ENCODE assay signal across 9 mouse cellular contexts in genomic region chr15:7263822-7264221, GRCm38 (mm10).
DNase-seq lines count a peak whose midpoint lies in the region; ATAC-seq and TF ChIP-seq lines count a peak whose summit lies in the region.
"Had no signal": no experiment of that assay in that cellular context is flagged by ENCODE, and none has a peak within 500 bp of the region (broad histone marks: within the 10 kb centered on the region; RNA-seq: fewer than 3 reads in every experiment).

No protein-coding gene starts in this region.

- DNase-seq in A20 (ENCODE audit: low read depth, low spot score) = peak; percentile 63
- DNase-seq in adrenal gland, postnatal 14 days = peak; percentile 90
- peak; percentile 79 for DNase-seq in embryonic facial prominence, embryonic 10.5 days (ENCODE audit: low spot score)
- DNase-seq in limb, embryonic 14.5 days (ENCODE audit: low spot score) = peak; percentile 84

- no peak overlapping the region for H3K27ac ChIP-seq in embryonic facial prominence, embryonic 10.5 days (replicated peaks)
- H3K27ac ChIP-seq in kidney, embryonic 14.5 days (ENCODE audit: low read depth, low read length) = no peak overlapping the region
- H3K27ac ChIP-seq in limb, embryonic 14.5 days (replicated peaks; ENCODE audit: low read depth, low read length) = no peak overlapping the region
- H3K27ac ChIP-seq in neural tube, embryonic 13.5 days (replicated peaks) = no peak overlapping the region
- no peak overlapping the region for H3K27ac ChIP-seq in testis, adult 2 months (ENCODE audit: control insufficient read depth, insufficient read depth, low read depth, low read length)
- H3K27ac ChIP-seq: embryonic facial prominence, embryonic 15.5 days had no signal

- no peak overlapping the region for H3K4me2 ChIP-seq in kidney, embryonic 14.5 days (replicated peaks; ENCODE audit: low read depth, low read length)
- H3K4me2 ChIP-seq in limb, embryonic 14.5 days (replicated peaks; ENCODE audit: low read depth, low read length, severe bottlenecking) = no peak overlapping the region
- no peak overlapping the region for H3K4me2 ChIP-seq in neural tube, embryonic 13.5 days
- H3K4me2 ChIP-seq: embryonic facial prominence, embryonic 15.5 days had no signal

- H3K27me3 ChIP-seq in embryonic facial prominence, embryonic 10.5 days (replicated peaks; ENCODE audit: low read depth, poor library complexity, severe bottlenecking) = no peaks in the 10 kb centered on the region
- H3K27me3 ChIP-seq in kidney, embryonic 14.5 days (ENCODE audit: control insufficient read depth, insufficient read depth, low read length) = no peaks in the 10 kb centered on the region
- H3K27me3 ChIP-seq in limb, embryonic 14.5 days (ENCODE audit: control insufficient read depth, insufficient read depth, low read length) = no peaks in the 10 kb centered on the region
- no peaks in the 10 kb centered on the region for H3K27me3 ChIP-seq in neural tube, embryonic 13.5 days
- H3K27me3 ChIP-seq in testis, adult 2 months (ENCODE audit: control insufficient read depth, insufficient read depth, low read length) = no peaks in the 10 kb centered on the region
- H3K27me3 ChIP-seq: embryonic facial prominence, embryonic 15.5 days had no signal

- peak; percentile 96 for ATAC-seq in granulocyte monocyte progenitor cell, adult 5-6 weeks (replicated peaks; ENCODE audit: poor library complexity, severe bottlenecking)
- ATAC-seq in kidney, embryonic 14.5 days (ENCODE audit: low FRiP score, low TSS enrichment) = peak; percentile 60
- ATAC-seq in limb, embryonic 14.5 days (ENCODE audit: low FRiP score, low read depth) = peak; percentile 44; the same call in 1 of the 2 replicates
- peak; percentile 56; the same call in 1 of the 2 replicates for ATAC-seq in neural tube, embryonic 13.5 days (ENCODE audit: low read depth)

- peak; percentile 94; the same call in 1 of the 2 replicates for TF ChIP-seq CTCF in testis, adult 2 months (IDR thresholded peaks at IDR 0.05; ENCODE audit: control insufficient read depth, insufficient read depth, insufficient replicate concordance, low read depth, low read length)

- H3K36me3 ChIP-seq in embryonic facial prominence, embryonic 10.5 days (replicated peaks) = no peaks in the 10 kb centered on the region
- H3K36me3 ChIP-seq in kidney, embryonic 14.5 days (ENCODE audit: control insufficient read depth, insufficient read depth, low read length) = no peaks in the 10 kb centered on the region
- no peaks in the 10 kb centered on the region for H3K36me3 ChIP-seq in limb, embryonic 14.5 days (ENCODE audit: control insufficient read depth, insufficient read depth, low read length)
- no peaks in the 10 kb centered on the region for H3K36me3 ChIP-seq in neural tube, embryonic 13.5 days
- no peaks in the 10 kb centered on the region for H3K36me3 ChIP-seq in testis, adult 2 months (ENCODE audit: control insufficient read depth, insufficient read depth, low read length)
- H3K36me3 ChIP-seq: embryonic facial prominence, embryonic 15.5 days had no signal

- no peak overlapping the region for H3K4me3 ChIP-seq in embryonic facial prominence, embryonic 10.5 days
- H3K4me3 ChIP-seq in kidney, embryonic 14.5 days (ENCODE audit: low read length) = no peak overlapping the region
- no peak overlapping the region for H3K4me3 ChIP-seq in limb, embryonic 14.5 days (replicated peaks; ENCODE audit: low read length)
- H3K4me3 ChIP-seq in neural tube, embryonic 13.5 days = no peak overlapping the region
- H3K4me3 ChIP-seq in testis, adult 2 months (ENCODE audit: control insufficient read depth, low read depth, low read length) = no peak overlapping the region
- H3K4me3 ChIP-seq: embryonic facial prominence, embryonic 15.5 days had no signal

- WGBS in embryonic facial prominence, embryonic 10.5 days = 13% methylated on average over 3 of the region's 3 CpGs
- 13% methylated on average over 3 of the region's 3 CpGs for WGBS in kidney, embryonic 14.5 days
- WGBS in limb, embryonic 14.5 days = 7% methylated on average over 3 of the region's 3 CpGs
- WGBS in neural tube, embryonic 13.5 days = 16% methylated on average over 3 of the region's 3 CpGs

- H3K4me1 ChIP-seq in embryonic facial prominence, embryonic 10.5 days = no peaks in the 10 kb centered on the region
- H3K4me1 ChIP-seq in kidney, embryonic 14.5 days (ENCODE audit: control insufficient read depth, insufficient read depth, low read length) = no peaks in the 10 kb centered on the region
- H3K4me1 ChIP-seq in limb, embryonic 14.5 days (ENCODE audit: control insufficient read depth, insufficient read depth, low read length) = no peaks in the 10 kb centered on the region
- H3K4me1 ChIP-seq in neural tube, embryonic 13.5 days (replicated peaks) = no peaks in the 10 kb centered on the region
- H3K4me1 ChIP-seq in testis, adult 2 months (ENCODE audit: control insufficient read depth, insufficient read depth, low read length) = no peaks in the 10 kb centered on the region
- H3K4me1 ChIP-seq: embryonic facial prominence, embryonic 15.5 days had no signal

- no peak for TF ChIP-seq POLR2A in limb, embryonic 14.5 days (IDR thresholded peaks at IDR 0.05; ENCODE audit: borderline replicate concordance, extremely low read depth, insufficient read depth, insufficient read length)
- no peak for TF ChIP-seq POLR2A in testis, adult 2 months (IDR thresholded peaks at IDR 0.05; ENCODE audit: control insufficient read depth, low read depth, low read length)

- H3K9ac ChIP-seq in kidney, embryonic 14.5 days (ENCODE audit: low read depth, low read length) = no peak overlapping the region
- no peak overlapping the region for H3K9ac ChIP-seq in limb, embryonic 14.5 days (ENCODE audit: low read depth, low read length, severe bottlenecking)
- no peak overlapping the region for H3K9ac ChIP-seq in neural tube, embryonic 13.5 days
- H3K9ac ChIP-seq: embryonic facial prominence, embryonic 15.5 days had no signal

- no peaks in the 10 kb centered on the region for H3K9me3 ChIP-seq in embryonic facial prominence, embryonic 10.5 days
- no peaks in the 10 kb centered on the region for H3K9me3 ChIP-seq in kidney, embryonic 14.5 days (ENCODE audit: control insufficient read depth, low read length)
- H3K9me3 ChIP-seq in limb, embryonic 14.5 days (ENCODE audit: control insufficient read depth, low read length) = no peaks in the 10 kb centered on the region
- no peaks in the 10 kb centered on the region for H3K9me3 ChIP-seq in neural tube, embryonic 13.5 days
- H3K9me3 ChIP-seq: embryonic facial prominence, embryonic 15.5 days had no signal

Comparison
In these comparisons a context has a peak if more than half of its experiments do, and no peak if none do; other contexts are left out.
1. ATAC-seq: peak in every context shown above with its lines; median percentile 96 in granulocyte monocyte progenitor cell, adult 5-6 weeks; 60 in kidney, embryonic 14.5 days; 56 in neural tube, embryonic 13.5 days; 44 in limb, embryonic 14.5 days.